Comparison of ENCODE assay signal across 8 mouse cellular contexts in the genomic region with DNA sequence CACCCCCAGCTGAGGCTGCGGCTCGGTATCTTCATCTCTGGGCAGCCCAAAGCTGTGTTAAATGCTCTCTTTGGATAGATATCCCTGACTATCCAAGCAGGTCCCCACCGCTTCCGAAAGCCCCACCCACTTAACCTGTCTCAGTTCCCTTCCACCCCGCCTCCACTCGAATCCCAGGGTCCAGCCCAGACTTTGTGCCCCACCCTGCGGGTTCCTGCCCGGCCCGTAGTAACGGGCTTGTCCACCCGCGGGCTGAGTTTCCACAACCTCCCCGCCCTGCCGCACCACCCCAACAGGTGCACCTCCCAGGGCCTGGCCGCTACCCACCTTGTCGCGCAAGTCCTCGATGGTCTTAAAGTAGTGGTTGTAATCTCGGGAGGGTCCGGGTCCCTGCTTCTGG. TPM values are rescaled to one million over a fixed set of nuclear protein-coding genes. Genes with fewer than 3 reads are reported as not detected.
DNase-seq lines count a peak whose midpoint lies in the region; ATAC-seq lines count a peak whose summit lies in the region.

No protein-coding gene starts in this region.

- intact Hi-C loops in heart, postnatal 14 days (cut with DNase I) = no loop called here

- peaks cover 30% of the 10 kb centered on the region for H3K27me3 ChIP-seq in heart, embryonic 13.5 days (replicated peaks)
- H3K27me3 ChIP-seq in hindbrain, embryonic 15.5 days = peaks cover 32% of the 10 kb centered on the region
- peaks cover 32% of the 10 kb centered on the region for H3K27me3 ChIP-seq in limb, embryonic 15.5 days
- H3K27me3 ChIP-seq in neural tube, embryonic 12.5 days (replicated peaks) = peaks cover 33% of the 10 kb centered on the region

- H3K9me3 ChIP-seq in heart, embryonic 13.5 days = no peaks in the 10 kb centered on the region
- no peaks in the 10 kb centered on the region for H3K9me3 ChIP-seq in hindbrain, embryonic 15.5 days
- no peaks in the 10 kb centered on the region for H3K9me3 ChIP-seq in limb, embryonic 15.5 days
- no peaks in the 10 kb centered on the region for H3K9me3 ChIP-seq in neural tube, embryonic 12.5 days

- peaks cover 17% of the 10 kb centered on the region for H3K36me3 ChIP-seq in heart, embryonic 13.5 days
- H3K36me3 ChIP-seq in hindbrain, embryonic 15.5 days = no peaks in the 10 kb centered on the region
- H3K36me3 ChIP-seq in limb, embryonic 15.5 days = no peaks in the 10 kb centered on the region
- no peaks in the 10 kb centered on the region for H3K36me3 ChIP-seq in neural tube, embryonic 12.5 days

- peaks cover 40% of the 10 kb centered on the region for H3K4me1 ChIP-seq in heart, embryonic 13.5 days
- peaks cover 13% of the 10 kb centered on the region for H3K4me1 ChIP-seq in hindbrain, embryonic 15.5 days (replicated peaks)
- peaks cover 23% of the 10 kb centered on the region for H3K4me1 ChIP-seq in limb, embryonic 15.5 days
- peaks cover 9% of the 10 kb centered on the region for H3K4me1 ChIP-seq in neural tube, embryonic 12.5 days

- under 1% methylated on average over 20 of the region's 20 CpGs for WGBS in heart, embryonic 13.5 days
- 1% methylated on average over 20 of the region's 20 CpGs for whole genome bisulfite sequencing in hindbrain, embryonic 15.5 days
- 3% methylated on average over 20 of the region's 20 CpGs for WGBS in limb, embryonic 15.5 days
- under 1% methylated on average over 20 of the region's 20 CpGs for WGBS in neural tube, embryonic 12.5 days

- H3K27ac ChIP-seq in heart, embryonic 13.5 days (replicated peaks) = peak overlapping the region; percentile 59
- H3K27ac ChIP-seq in hindbrain, embryonic 15.5 days (replicated peaks) = no peak overlapping the region
- no peak overlapping the region for H3K27ac ChIP-seq in limb, embryonic 15.5 days
- no peak overlapping the region for H3K27ac ChIP-seq in neural tube, embryonic 12.5 days

- H3K4me3 ChIP-seq in heart, embryonic 13.5 days = peak overlapping the region; percentile 59
- peak overlapping the region; percentile 26 for H3K4me3 ChIP-seq in hindbrain, embryonic 15.5 days
- peak overlapping the region; percentile 27 for H3K4me3 ChIP-seq in limb, embryonic 15.5 days
- 0 out of 2 replicates have a peak overlapping the region, but pooled peaks have one; percentile 13 for H3K4me3 ChIP-seq in neural tube, embryonic 12.5 days

- peak overlapping the region; percentile 79 for H3K9ac ChIP-seq in heart, embryonic 13.5 days
- H3K9ac ChIP-seq in hindbrain, embryonic 15.5 days = no peak overlapping the region
- no peak overlapping the region for H3K9ac ChIP-seq in limb, embryonic 15.5 days
- H3K9ac ChIP-seq in neural tube, embryonic 12.5 days = no peak overlapping the region

- ATAC-seq in heart, embryonic 13.5 days (ENCODE audit: extremely low read depth, insufficient number of reproducible peaks, low FRiP score, low TSS enrichment) = no peak
- ATAC-seq in hindbrain, embryonic 15.5 days (ENCODE audit: low FRiP score, low read depth) = no peak
- ATAC-seq in limb, embryonic 15.5 days (ENCODE audit: insufficient number of reproducible peaks, low FRiP score, low TSS enrichment, low read depth) = no peak
- no peak for ATAC-seq in neural tube, embryonic 12.5 days (ENCODE audit: low FRiP score, low read depth)

- H3K4me2 ChIP-seq in heart, embryonic 13.5 days = peak overlapping the region; percentile 84
- peak overlapping the region; percentile 56 for H3K4me2 ChIP-seq in hindbrain, embryonic 15.5 days
- H3K4me2 ChIP-seq in limb, embryonic 15.5 days = peak overlapping the region; percentile 48
- peak overlapping the region; percentile 48 for H3K4me2 ChIP-seq in neural tube, embryonic 12.5 days (replicated peaks)

- no peak for DNase-seq in heart, postnatal 14 days
- DNase-seq in spleen, postnatal 10 days (ENCODE audit: low spot score in 2 of 2) = no peak
- no peak for DNase-seq in layer of hippocampus, adult 9-10 months (ENCODE audit: low spot score)
- no peak for DNase-seq in adrenal gland, postnatal 14 days

RNA-seq across cellular contexts. Expression of gene Krt19, which starts 3.4 kb away (rescaled TPM):
- 72.6 and 74.0 TPM in 2 replicates for polyA plus RNA-seq in heart, embryonic 13.5 days (2015; fragmentation: Nextera tagmentation; extraction: Ambion mirVana)
- 10 to 100 TPM; 12.9 to 17.4 TPM for total RNA-seq in heart, postnatal 14 days (2021)
- polyA plus RNA-seq in hindbrain, embryonic 15.5 days (2015; fragmentation: Nextera tagmentation; extraction: Ambion mirVana) = 2.0 and 2.4 TPM in 2 replicates
- 417 and 437 TPM in 2 replicates for polyA plus RNA-seq in limb, embryonic 15.5 days (2015; fragmentation: Nextera tagmentation; extraction: Ambion mirVana)
- 3.4 and 3.7 TPM in 2 replicates for polyA plus RNA-seq in neural tube, embryonic 12.5 days (2016; fragmentation: Nextera tagmentation; extraction: Ambion mirVana)
- total RNA-seq in adrenal gland, postnatal 14 days (2021) = 6.4 and 6.6 TPM in 2 replicates

RNA-seq across cellular contexts. Expression of gene Krt15, which starts 9.4 kb away (rescaled TPM):
- 1.2 and 1.5 TPM in 2 replicates for polyA plus RNA-seq in heart, embryonic 13.5 days (2015; fragmentation: Nextera tagmentation; extraction: Ambion mirVana)
- under 1 TPM in 1 of 2 experiments, not detected in 1; 0.57 TPM for total RNA-seq in heart, postnatal 14 days (2021)
- polyA plus RNA-seq in hindbrain, embryonic 15.5 days (2015; fragmentation: Nextera tagmentation; extraction: Ambion mirVana) = 0.49 and 1.3 TPM in 2 replicates
- 1,213 and 1,252 TPM in 2 replicates for polyA plus RNA-seq in limb, embryonic 15.5 days (2015; fragmentation: Nextera tagmentation; extraction: Ambion mirVana)
- 8.0 and 8.5 TPM in 2 replicates for polyA plus RNA-seq in neural tube, embryonic 12.5 days (2016; fragmentation: Nextera tagmentation; extraction: Ambion mirVana)
- total RNA-seq in adrenal gland, postnatal 14 days (2021) = not detected in 2 replicates

RNA-seq across cellular contexts. Expression of gene Krt13, which starts 23.7 kb away (rescaled TPM):
- polyA plus RNA-seq in heart, embryonic 13.5 days (2015; fragmentation: Nextera tagmentation; extraction: Ambion mirVana) = not detected in 2 replicates
- total RNA-seq in heart, postnatal 14 days (2021) = not detected
- polyA plus RNA-seq in hindbrain, embryonic 15.5 days (2015; fragmentation: Nextera tagmentation; extraction: Ambion mirVana) = 0.09 TPM in 1 of 2 replicates, not detected in the other
- polyA plus RNA-seq in limb, embryonic 15.5 days (2015; fragmentation: Nextera tagmentation; extraction: Ambion mirVana) = 50.3 and 60.2 TPM in 2 replicates
- polyA plus RNA-seq in neural tube, embryonic 12.5 days (2016; fragmentation: Nextera tagmentation; extraction: Ambion mirVana) = 0.23 and 0.52 TPM in 2 replicates
- total RNA-seq in adrenal gland, postnatal 14 days (2021) = not detected in 2 replicates

RNA-seq across cellular contexts. Expression of gene Krt36, which starts 39.7 kb away (rescaled TPM):
- polyA plus RNA-seq in heart, embryonic 13.5 days (2015; fragmentation: Nextera tagmentation; extraction: Ambion mirVana) = not detected in 2 replicates
- total RNA-seq in heart, postnatal 14 days (2021) = under 1 TPM in 1 of 2 experiments, not detected in 1; 0.17 TPM
- not detected in 2 replicates for polyA plus RNA-seq in hindbrain, embryonic 15.5 days (2015; fragmentation: Nextera tagmentation; extraction: Ambion mirVana)
- polyA plus RNA-seq in limb, embryonic 15.5 days (2015; fragmentation: Nextera tagmentation; extraction: Ambion mirVana) = 55.9 and 83.7 TPM in 2 replicates
- not detected in 2 replicates for polyA plus RNA-seq in neural tube, embryonic 12.5 days (2016; fragmentation: Nextera tagmentation; extraction: Ambion mirVana)
- 0.19 TPM in 1 of 2 replicates, not detected in the other for total RNA-seq in adrenal gland, postnatal 14 days (2021)

RNA-seq across cellular contexts. Expression of gene Krt9, which starts 47.9 kb away (rescaled TPM):
- polyA plus RNA-seq in heart, embryonic 13.5 days (2015; fragmentation: Nextera tagmentation; extraction: Ambion mirVana) = not detected in 2 replicates
- not detected for total RNA-seq in heart, postnatal 14 days (2021)
- not detected in 2 replicates for polyA plus RNA-seq in hindbrain, embryonic 15.5 days (2015; fragmentation: Nextera tagmentation; extraction: Ambion mirVana)
- polyA plus RNA-seq in limb, embryonic 15.5 days (2015; fragmentation: Nextera tagmentation; extraction: Ambion mirVana) = 0.13 and 0.24 TPM in 2 replicates
- polyA plus RNA-seq in neural tube, embryonic 12.5 days (2016; fragmentation: Nextera tagmentation; extraction: Ambion mirVana) = 0.11 TPM in 1 of 2 replicates, not detected in the other
- total RNA-seq in adrenal gland, postnatal 14 days (2021) = not detected in 2 replicates

Comparison
In these comparisons a context has a peak if more than half of its experiments do, and no peak if none do; other contexts are left out.
1. RNA of gene Krt19, which starts 3.4 kb away (polyA plus RNA-seq): 417 to 437 TPM in limb, embryonic 15.5 days and 72.6 to 74.0 TPM in heart, embryonic 13.5 days; 3.4 to 3.7 TPM in neural tube, embryonic 12.5 days and 2.0 to 2.4 TPM in hindbrain, embryonic 15.5 days; every median in the first group is over 10 times any median in the second.
2. RNA of gene Krt15, which starts 9.4 kb away (polyA plus RNA-seq): 1,213 to 1,252 TPM in limb, embryonic 15.5 days; 8.0 to 8.5 TPM in neural tube, embryonic 12.5 days, 0.49 to 1.3 TPM in hindbrain, embryonic 15.5 days and 1.2 to 1.5 TPM in heart, embryonic 13.5 days; every median in the first group is over 100 times any median in the second.
3. RNA of gene Krt13, which starts 23.7 kb away (polyA plus RNA-seq): 50.3 to 60.2 TPM in limb, embryonic 15.5 days; 0.23 to 0.52 TPM in neural tube, embryonic 12.5 days, 0.09 TPM in hindbrain, embryonic 15.5 days and not detected in heart, embryonic 13.5 days; every median in the first group is over 10 times any median in the second.
4. Peak in every context shown above with its lines, with median percentiles within 50 percentile points of each other: H3K4me2 ChIP-seq and H3K4me3 ChIP-seq.